Mouse (Mus musculus) layer of hippocampus, adult 2 months (tissue): ENCODE results near the gene Bcdin3d. TPM values are rescaled to one million over a fixed set of nuclear protein-coding genes. Genes with fewer than 3 reads are reported as not detected.

Source experiments
- DNase-seq, 2 experiments: peaks; one replicate each; pipeline ENCODE4 v3.0.0; 2022; ENCODE audit warnings: low spot score in 2 of 2
- H3K27ac ChIP-seq: fragments of 200-600 bp; 2 replicates; pipeline ENCODE4 v1.8.1; 2022
- H3K4me3 ChIP-seq: fragments of 200-600 bp; 2 replicates; pipeline ENCODE4 v1.8.1; 2022; ENCODE audit warnings: mild to moderate bottlenecking
- CTCF ChIP-seq: fragments of 200-600 bp; conservative IDR thresholded peaks from 2 replicates; pipeline ENCODE4 v1.8.1; 2022; ENCODE audit warnings: antibody characterized with exemption, mild to moderate bottlenecking, moderate library complexity
- long read RNA-seq, 2 experiments: library from polyadenylated mRNA; stranded (forward); transcript quantifications; one replicate each; pipeline ENCODE4 v2.0.0; 2021; ENCODE audit warnings: borderline mapping rate in 2 of 2
- total RNA-seq, 2 experiments: library from RNA; stranded (reverse); gene quantifications; 2 replicates each; pipeline ENCODE4 v1.2.3; 2021

The Bcdin3d gene
- total RNA-seq, result 1 to 10 TPM; 4.0 to 5.5 TPM
- long read RNA-seq, experiment 1, full-length matches to known transcripts, result 4 of 4 reads
- long read RNA-seq, experiment 1, partial matches to known transcripts, result 0 of 4 reads
- long read RNA-seq, experiment 1, other reads (novel, unspliced or antisense), result 0 of 4 reads
- long read RNA-seq, experiment 2, full-length matches to known transcripts, result 9 of 9 reads
- long read RNA-seq, experiment 2, partial matches to known transcripts, result 0 of 9 reads
- long read RNA-seq, experiment 2, other reads (novel, unspliced or antisense), result 0 of 9 reads

DNA sequence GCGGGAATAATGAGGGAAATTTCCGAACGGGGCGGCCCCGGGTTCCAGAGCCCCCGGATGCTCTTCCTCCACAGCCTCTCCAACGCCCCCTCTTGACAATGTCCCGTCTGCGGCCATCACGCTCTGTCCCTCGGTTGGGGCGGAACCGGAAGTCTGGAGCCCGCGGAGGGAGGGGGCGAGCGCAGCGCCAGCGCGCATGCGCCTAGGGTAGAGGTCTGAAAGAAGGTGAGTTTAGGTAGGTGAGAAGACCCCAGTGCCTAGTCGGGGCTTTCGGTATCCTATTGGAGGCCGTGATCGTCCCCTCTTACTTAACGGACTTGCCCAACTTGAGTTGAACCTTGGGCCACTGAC lies at the start of gene Bcdin3d:
Gene Bcdin3d, minus strand, starts transcription at position 155 of the 351 bp plus-strand sequence.
- H3K27ac ChIP-seq, result peak within 1 kb of the TSS; percentile 94
- peak within 1 kb of the TSS; percentile 94 for H3K4me3 ChIP-seq
- TF ChIP-seq CTCF, result peak; percentile 59
- peak; percentile 81 to 89 for DNase-seq

DNA sequence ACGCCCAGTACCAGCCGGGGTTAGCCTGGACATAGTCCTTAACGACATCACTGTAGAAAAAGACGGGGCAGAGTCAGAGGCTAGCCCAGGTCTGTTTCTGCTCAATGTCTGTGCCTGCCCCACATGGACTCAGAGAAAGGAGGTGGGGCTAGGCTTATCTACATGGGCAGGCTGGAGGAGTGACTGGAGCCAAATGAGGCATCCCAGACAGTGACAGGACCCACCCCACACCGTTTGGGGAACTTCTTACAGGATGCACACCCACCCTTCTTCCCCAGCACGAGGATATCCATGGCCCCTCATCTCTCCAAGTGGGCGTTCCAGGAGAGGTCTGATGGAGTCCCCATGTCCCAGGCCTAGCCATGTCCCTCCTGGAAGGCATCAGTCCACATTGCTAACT lies 45.8 kb upstream of the Bcdin3d start:
- H3K27ac ChIP-seq, result no peak overlapping the region
- DNase-seq, result no peak
- TF ChIP-seq CTCF, result no peak
- no peak overlapping the region for H3K4me3 ChIP-seq

DNA sequence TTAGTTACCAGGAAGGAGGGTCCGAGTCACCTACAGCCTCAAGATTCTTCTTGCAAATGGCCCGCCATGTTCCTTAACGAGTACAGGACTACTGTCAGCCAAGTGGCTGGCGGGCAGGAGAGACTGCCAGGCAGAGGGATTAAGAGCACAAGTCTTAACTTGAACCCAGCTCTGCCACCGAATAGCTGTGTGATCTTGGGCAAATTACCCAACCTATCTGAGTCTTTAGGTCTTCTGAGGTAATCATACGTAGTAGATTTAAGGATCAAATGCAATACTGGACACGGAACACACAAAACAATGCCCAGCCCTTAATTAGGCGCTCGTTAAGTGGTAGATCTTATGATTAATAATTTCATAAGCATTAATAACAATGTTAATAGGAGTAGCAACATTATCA lies 45.1 kb upstream of the Bcdin3d start:
- TF ChIP-seq CTCF, result no peak
- no peak overlapping the region for H3K27ac ChIP-seq
- DNase-seq, result no peak
- H3K4me3 ChIP-seq, result no peak overlapping the region

DNA sequence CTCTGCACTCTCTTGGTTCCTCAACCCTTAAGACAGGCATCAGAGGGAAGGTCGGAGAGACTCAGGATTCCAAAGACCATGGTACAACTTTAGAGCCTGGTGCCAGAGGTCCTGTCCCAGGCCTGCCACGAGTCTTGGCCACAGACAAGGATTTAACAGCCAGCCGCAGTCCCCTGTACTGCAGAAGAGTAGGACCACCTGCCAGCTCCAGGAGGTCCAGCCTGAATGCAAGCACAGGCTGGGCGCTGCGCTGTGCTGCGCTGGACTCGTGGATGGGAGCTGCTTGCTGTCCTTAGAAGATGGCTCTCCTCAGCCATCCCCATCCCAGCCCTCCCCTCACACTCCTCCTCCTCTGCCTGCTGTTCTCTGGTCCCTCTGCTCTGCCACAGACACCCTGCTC lies 43.2 kb upstream of the Bcdin3d start:
- TF ChIP-seq CTCF, result no peak
- Histone ChIP-seq H3K4me3 (no peak overlapping the region), H3K27ac (no peak overlapping the region)
- DNase-seq, result no peak

DNA sequence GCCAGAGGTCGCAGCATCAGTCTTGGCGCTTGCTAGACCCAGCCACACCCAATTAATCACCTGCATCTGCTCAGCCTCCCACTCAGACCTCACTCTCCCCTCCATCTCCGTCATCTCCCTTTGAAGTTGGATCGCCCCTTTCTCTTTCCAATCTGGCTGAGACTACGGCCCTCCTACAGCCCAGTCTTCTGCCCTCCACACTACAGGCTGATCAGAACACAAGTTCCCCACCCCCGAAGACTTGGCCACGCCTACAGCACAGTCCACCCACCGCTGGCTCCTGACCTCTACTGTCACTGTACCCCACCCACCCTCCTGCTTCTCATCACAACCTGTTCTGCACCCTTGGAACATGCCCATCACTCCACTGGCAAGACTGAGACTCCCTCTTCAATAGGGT lies 42.2 kb upstream of the Bcdin3d start:
- Histone ChIP-seq H3K27ac (no peak overlapping the region), H3K4me3 (no peak overlapping the region)
- no peak for TF ChIP-seq CTCF
- no peak for DNase-seq

DNA sequence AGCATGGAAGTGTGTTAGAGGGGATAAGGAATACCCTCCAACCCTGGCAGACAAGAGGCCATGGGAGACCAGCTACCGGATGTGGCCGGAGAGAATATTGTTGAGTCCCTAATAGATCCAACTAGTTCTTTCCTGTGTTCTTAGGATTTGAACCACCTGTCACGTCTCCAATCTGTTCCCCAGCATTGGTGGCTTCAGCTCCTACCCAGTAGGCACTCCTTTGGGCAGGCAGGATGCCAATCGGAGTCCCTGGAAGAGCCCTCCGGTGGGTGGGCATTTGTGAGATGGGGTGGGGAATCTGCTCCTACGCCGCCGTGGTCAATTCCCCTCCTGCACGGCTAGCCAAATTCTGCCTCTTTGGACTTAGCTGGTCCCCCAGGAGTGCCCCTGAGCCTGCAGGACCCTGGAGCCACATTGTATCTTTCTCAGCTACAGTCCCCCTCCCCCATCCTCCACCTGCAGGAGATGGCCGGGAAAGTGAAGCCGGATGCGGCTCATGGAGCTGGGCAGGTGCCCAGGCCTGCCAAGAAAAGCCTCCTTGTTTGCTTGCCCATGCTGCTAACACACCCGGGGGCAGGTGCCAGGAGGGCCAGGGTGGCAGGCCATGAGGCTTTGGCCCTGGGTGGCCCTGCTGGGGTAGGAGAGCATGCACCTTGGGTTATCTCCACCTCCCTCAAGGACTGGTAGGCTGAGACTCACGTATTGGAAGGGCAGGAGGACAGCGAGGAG lies 37.4 kb upstream of the Bcdin3d start:
- no peak overlapping the region for H3K4me3 ChIP-seq
- TF ChIP-seq CTCF, result no peak
- no peak for DNase-seq
- H3K27ac ChIP-seq, result no peak overlapping the region

DNA sequence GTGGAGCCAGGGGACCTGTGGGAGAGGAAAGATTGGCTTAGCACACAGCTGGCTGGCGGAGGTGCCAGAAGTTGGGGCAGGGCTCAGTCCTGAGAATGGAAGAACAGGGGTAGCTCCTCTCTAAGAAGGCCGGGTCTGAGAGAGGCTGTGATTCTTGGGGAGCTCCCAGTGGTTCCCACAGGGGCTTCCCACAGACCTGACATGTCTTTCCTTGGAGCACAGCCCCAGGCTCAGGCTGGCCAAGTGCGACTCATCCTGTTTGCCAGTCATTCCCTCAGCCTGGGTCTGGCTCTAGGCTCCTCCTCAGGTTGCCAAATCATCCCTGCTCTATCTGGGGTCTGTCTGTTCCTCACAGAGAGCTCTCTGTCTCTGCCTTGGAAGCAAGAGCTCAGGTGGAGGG lies 36.1 kb upstream of the Bcdin3d start:
- Histone ChIP-seq H3K27ac (no peak overlapping the region), H3K4me3 (no peak overlapping the region)
- no peak for TF ChIP-seq CTCF
- DNase-seq, result no peak

DNA sequence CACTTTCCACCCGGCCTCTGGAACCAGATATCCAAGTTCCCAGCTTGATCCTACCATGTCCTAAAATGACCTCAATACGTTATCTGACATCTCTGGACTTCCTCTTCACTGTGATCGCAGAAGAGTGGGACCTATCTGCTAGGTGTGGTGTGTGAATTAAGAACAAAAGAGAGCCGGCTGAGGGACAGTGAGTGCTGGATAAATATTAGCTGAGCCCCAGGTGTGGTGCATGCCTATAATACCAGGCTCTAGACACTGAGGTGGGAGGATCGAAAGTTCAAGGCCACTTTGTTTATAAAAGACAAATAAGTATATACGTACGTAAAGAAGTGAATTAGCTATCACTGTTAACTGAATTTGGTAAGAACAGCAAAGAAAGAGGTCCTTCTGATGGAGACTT lies 35.3 kb upstream of the Bcdin3d start:
- Histone ChIP-seq H3K4me3 (no peak overlapping the region), H3K27ac (no peak overlapping the region)
- no peak for DNase-seq
- no peak for TF ChIP-seq CTCF

DNA sequence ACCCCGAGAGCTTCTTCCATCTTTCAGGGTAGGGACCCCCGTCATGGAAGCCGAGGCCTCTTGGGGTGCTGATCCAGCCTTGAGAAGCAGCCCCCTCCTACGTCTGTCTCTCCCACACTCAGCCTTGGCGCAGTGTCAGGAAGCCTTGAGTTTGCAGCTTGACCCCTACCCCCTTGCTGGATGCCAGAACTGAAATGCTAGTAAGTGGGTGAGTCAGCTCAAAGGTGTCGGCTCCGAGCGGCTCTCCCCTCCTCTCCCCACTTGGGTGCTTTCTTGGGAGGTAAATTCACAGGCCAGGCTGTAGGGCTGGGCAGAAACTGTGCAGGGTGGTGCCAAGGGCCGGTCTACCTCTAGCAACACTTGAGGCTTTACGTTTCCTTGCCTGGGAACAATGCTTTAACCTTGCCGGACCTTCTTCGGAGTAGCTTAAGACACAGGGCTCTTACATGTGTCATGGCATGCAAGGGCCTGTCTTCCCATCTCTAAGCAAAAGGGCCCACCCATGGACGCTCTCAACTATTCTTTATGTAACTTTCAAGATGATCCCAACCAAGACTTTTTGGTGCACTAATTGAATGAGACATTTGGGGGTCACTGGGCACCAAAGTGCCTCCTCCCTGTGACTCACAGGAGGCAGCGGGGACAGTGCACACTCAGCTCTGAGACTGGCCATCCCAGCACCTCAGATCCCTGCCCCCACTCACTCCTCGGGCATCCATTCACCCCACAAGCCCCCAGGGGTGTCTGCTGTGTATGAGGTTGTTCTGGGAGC lies 31.0 kb upstream of the Bcdin3d start:
- Histone ChIP-seq H3K4me3 (no peak overlapping the region), H3K27ac (peak overlapping the region; percentile 67; the same call in 1 of the 2 replicates)
- TF ChIP-seq CTCF, result no peak
- DNase-seq, result no peak

DNA sequence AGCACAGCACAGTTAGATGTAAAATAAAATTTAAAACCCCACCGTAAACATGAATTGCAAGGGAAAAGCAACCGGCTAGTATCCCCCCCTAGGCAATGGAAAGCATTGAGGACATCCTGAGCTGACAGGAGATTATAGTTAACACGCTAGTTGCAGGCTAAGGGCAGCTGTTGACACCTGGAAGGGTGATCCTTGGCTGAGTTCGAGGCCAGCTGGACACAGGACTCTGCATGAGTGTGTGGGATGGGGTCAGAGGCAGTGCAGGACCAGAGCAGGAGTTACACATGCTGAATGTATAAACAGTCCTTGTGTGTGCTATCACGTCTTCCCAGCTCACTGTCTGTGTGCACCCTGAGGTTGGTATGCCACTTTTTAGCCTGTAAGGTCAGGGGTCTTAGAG lies 28.7 kb upstream of the Bcdin3d start:
- peak overlapping the region; percentile 28; the same call in 1 of the 2 replicates for H3K27ac ChIP-seq
- no peak overlapping the region for H3K4me3 ChIP-seq
- DNase-seq, result no peak
- TF ChIP-seq CTCF, result no peak

DNA sequence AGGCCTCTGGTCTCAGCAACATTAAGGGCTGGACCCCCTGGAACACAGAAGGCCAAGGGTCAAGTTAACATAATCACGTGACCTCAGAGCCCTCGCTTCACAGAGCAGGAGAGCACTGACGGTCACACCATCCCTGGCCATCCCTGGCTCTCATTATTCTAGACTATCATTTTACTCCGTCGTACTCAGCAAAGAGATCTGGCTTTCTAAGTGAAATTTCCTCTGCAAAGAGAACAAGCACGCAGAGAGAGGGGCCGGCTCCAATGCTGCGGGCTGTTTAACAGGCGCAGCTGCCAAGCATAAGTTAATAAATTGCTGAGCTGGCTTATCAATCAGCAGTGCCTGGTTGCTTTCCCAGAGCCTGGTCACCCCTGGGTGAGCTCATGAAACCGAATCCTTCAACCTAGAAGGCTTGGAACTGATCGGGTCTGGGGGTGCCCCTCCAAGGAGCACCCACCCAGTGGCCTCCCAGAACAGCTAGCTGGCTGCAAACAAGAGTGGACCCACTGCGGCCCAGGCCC lies 27.8 kb upstream of the Bcdin3d start:
- Histone ChIP-seq H3K4me3 (no peak overlapping the region), H3K27ac (peak overlapping the region; percentile 80)
- no peak for DNase-seq
- TF ChIP-seq CTCF, result no peak

DNA sequence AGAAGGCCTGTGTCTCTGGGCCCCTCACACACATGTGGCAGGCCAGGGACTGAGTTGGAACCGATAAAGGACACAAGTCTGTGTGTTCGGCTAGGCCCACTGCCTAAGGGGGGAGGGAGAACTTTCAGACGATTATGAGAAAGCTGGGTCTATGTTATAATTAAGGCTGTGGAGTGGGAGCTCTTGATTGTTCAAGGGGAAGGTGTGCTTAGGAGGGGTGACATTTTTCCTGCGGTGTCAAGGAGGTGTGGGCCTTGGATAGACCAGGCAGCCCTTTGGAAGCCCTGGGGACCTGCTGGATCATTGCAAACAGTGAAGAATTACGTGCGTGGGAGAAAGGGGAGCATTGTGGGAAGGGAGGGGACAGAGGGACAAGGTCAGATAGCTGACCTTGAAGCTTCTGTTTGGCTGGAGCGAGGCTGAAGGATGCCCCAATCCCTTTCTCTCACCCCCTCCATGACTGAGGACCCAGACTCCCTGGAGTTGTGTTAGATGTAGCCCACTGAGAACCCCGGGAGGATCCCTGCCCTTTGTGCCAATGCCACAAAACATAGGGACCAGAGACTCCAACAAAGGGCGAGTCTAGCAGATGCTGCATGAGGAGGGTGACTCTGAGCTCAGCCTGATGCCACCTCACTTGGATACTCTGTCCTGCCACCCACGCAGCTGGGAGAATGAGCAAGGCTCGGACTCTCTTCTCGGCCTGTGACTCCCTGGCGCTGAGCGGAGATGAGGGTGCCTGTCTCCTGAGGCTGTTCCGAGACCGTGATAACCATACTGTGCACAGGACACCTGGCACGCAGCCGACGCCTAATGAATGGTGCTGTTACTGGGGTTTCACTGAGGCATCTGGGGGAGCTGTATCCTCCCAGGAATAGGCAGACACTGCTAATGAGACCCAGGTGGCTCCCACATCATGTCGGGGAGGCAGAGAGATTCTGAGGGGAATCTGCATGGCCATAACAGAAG lies 27.0 kb upstream of the Bcdin3d start:
- Histone ChIP-seq H3K4me3 (no peak overlapping the region), H3K27ac (peak overlapping the region; percentile 80)
- no peak for TF ChIP-seq CTCF
- DNase-seq, result peak; percentile 61 to 65
